12 mouse cellular contexts compared by ENCODE assay signal in the genomic region with DNA sequence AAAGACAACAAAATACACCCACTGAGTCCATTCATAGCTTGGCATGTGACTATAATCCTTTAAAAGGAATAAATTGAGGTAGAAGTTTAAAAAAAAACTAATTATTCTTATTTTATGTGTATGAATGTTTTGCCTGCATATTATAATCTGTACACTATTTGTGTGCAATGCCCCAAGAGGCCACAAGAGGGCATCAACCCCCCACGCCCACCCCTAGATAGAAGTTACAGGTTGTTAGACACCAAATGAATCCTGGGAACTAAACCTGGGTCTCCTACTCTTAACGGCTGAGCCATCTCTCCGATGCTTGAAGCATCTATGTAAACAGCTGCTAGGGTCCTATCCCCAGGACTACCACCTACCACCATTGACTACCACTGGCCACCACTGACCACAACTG. TPM values are rescaled to one million over a fixed set of nuclear protein-coding genes. Genes with fewer than 3 reads are reported as not detected.
DNase-seq lines count a peak whose midpoint lies in the region; ATAC-seq and TF ChIP-seq lines count a peak whose summit lies in the region.
"Had no signal": no experiment of that assay in that cellular context is flagged by ENCODE, and none has a peak within 500 bp of the region (broad histone marks: within the 10 kb centered on the region; RNA-seq: fewer than 3 reads in every experiment).

No protein-coding gene starts in this region.

- 0 out of 2 replicates have a peak, but pooled peaks have one; percentile 20 for ATAC-seq in lung, embryonic 15.5 days (ENCODE audit: borderline replicate concordance, extremely low read depth, low FRiP score, low TSS enrichment)
- peak; percentile 64 for ATAC-seq in common myeloid progenitor, adult 5-6 weeks (replicated peaks; ENCODE audit: low read depth, poor library complexity, severe bottlenecking)

- WGBS in lung, embryonic 15.5 days, result 71% methylated on average over 3 of the region's 3 CpGs

- H3K9me3 ChIP-seq in lung, embryonic 15.5 days, result no peaks in the 10 kb centered on the region

- H3K4me1 ChIP-seq in lung, embryonic 15.5 days, result no peaks in the 10 kb centered on the region

- peak; percentile 27; the same call in 1 of the 2 replicates for TF ChIP-seq CTCF in gastrocnemius, adult 2 months (IDR thresholded peaks at IDR 0.05)

- no peak overlapping the region for H3K4me3 ChIP-seq in gastrocnemius, adult 2 months
- no peak overlapping the region for H3K4me3 ChIP-seq in lung, embryonic 15.5 days

- H3K27ac ChIP-seq in gastrocnemius, adult 2 months, result no peak overlapping the region
- no peak overlapping the region for H3K27ac ChIP-seq in lung, embryonic 15.5 days

- H3K27me3 ChIP-seq in lung, embryonic 15.5 days, result no peaks in the 10 kb centered on the region

- no peak overlapping the region for H3K9ac ChIP-seq in lung, embryonic 15.5 days

- DNase-seq in gastrocnemius, adult 2 months, result no peak
- no peak for DNase-seq in gastrocnemius, adult 18-20 months (ENCODE audit: low spot score)
- DNase-seq in lung, postnatal 14 days, result no peak
- DNase-seq in CD4-positive helper T cell, adult 2 months (ENCODE audit: low read depth, low spot score), result peak; percentile 11
- DNase-seq in adipocyte (ENCODE audit: low spot score), result no peak
- no peak for DNase-seq in kidney, postnatal 25 days
- DNase-seq: kidney, adult 18-20 months had no signal

- no peak overlapping the region for H3K4me2 ChIP-seq in lung, embryonic 15.5 days

- H3K36me3 ChIP-seq in lung, embryonic 15.5 days, result no peaks in the 10 kb centered on the region
- H3K36me3 ChIP-seq: G1E had no signal

- intact Hi-C loops in gastrocnemius, adult 2 months (cut with DNase I), result no loop called here

RNA-seq across cellular contexts. Expression of a gene that starts 24.6 kb away (rescaled TPM):
- total RNA-seq in gastrocnemius, adult 2 months (2021), result not detected
- not detected for total RNA-seq in gastrocnemius, adult 18-20 months (2021)
- 0.07 TPM in 1 of 2 replicates, not detected in the other for polyA plus RNA-seq in lung, embryonic 15.5 days (2015; fragmentation: Nextera tagmentation; extraction: Ambion mirVana)
- 2.0 and 2.3 TPM in 2 replicates for total RNA-seq in common myeloid progenitor, adult 5-6 weeks (2017)
- total RNA-seq: G1E had no signal
- polyA plus RNA-seq: G1E; lung, embryonic 16.5 days; stomach, embryonic 14.5 days had no signal
